Mouse (Mus musculus) liver, embryonic 11.5 days (tissue): ENCODE data around the gene Hes7. TPM values are rescaled to one million over a fixed set of nuclear protein-coding genes. Genes with fewer than 3 reads are reported as not detected.

ENCODE experiments used
- ATAC-seq: fragments of 200-750 bp; cut with Nextera tagmentation; replicated peaks from 2 replicates; pipeline ENCODE4 v1.8.0; 2017; ENCODE audit warnings: moderate number of reproducible peaks, mild to moderate bottlenecking, moderate TSS enrichment, moderate library complexity; ENCODE audit not compliant: low FRiP score
- DNase-seq: peaks from one replicate; pipeline ENCODE4 v3.0.0-alpha.2; 2017; ENCODE audit warnings: low spot score
- H3K27ac ChIP-seq: fragments of 300-500 bp; sonication (generic); 2 replicates; pipeline ENCODE4 v1.5.1; 2014; ENCODE audit warnings: mild to moderate bottlenecking, low read depth, low read length, control low read depth
- H3K27me3 ChIP-seq: fragments of 300-500 bp; sonication (generic); replicated peaks from 2 replicates; pipeline ENCODE4 v1.6.1; 2014; ENCODE audit warnings: low read length, mixed read lengths; ENCODE audit not compliant: control insufficient read depth, insufficient read depth
- H3K36me3 ChIP-seq: fragments of 300-500 bp; sonication (generic); 2 replicates; pipeline ENCODE4 v1.6.1; 2014; ENCODE audit warnings: mild to moderate bottlenecking, low read length, moderate library complexity, mixed read lengths; ENCODE audit not compliant: control insufficient read depth, insufficient read depth
- H3K4me1 ChIP-seq: fragments of 300-500 bp; sonication (generic); replicated peaks from 2 replicates; pipeline ENCODE4 v1.6.1; 2014; ENCODE audit warnings: low read length, mixed read lengths; ENCODE audit not compliant: control insufficient read depth, insufficient read depth
- H3K4me2 ChIP-seq: fragments of 300-500 bp; sonication (generic); 2 replicates; pipeline ENCODE4 v1.6.1; 2014; ENCODE audit warnings: mild to moderate bottlenecking, control low read depth, moderate library complexity
- H3K4me3 ChIP-seq: fragments of 300-500 bp; sonication (generic); 2 replicates; pipeline ENCODE4 v1.5.1; 2014; ENCODE audit warnings: low read depth, low read length, control low read depth
- H3K9ac ChIP-seq: fragments of 300-500 bp; sonication (generic); 2 replicates; pipeline ENCODE4 v1.6.1; 2014; ENCODE audit warnings: low read depth, low read length, control low read depth
- H3K9me3 ChIP-seq: fragments of 300-500 bp; sonication (generic); 2 replicates; pipeline ENCODE4 v1.6.1; 2016; ENCODE audit warnings: low read length, inconsistent platforms, mixed read lengths; ENCODE audit not compliant: control insufficient read depth
- WGBS: fragments of 180-500 bp; shearing (Covaris S2); extraction: QIAGEN DNeasy Blood & Tissue Kit; methylation state at CpG from one replicate; pipeline ENCODE4 v1.1.7; 2014; 5-methylcytosine and 5-hydroxymethylcytosine counted together
- polyA plus RNA-seq: library from polyadenylated mRNA; unstranded; fragments of >200 nt; fragmentation: Nextera tagmentation; extraction: Ambion mirVana; gene quantifications from 2 replicates; pipeline ENCODE4 v1.2.1, GENCODE M21; 2014

Gene Hes7
- polyA plus RNA-seq, 1 experiment from 2014 or later = 0.59 TPM

DNA sequence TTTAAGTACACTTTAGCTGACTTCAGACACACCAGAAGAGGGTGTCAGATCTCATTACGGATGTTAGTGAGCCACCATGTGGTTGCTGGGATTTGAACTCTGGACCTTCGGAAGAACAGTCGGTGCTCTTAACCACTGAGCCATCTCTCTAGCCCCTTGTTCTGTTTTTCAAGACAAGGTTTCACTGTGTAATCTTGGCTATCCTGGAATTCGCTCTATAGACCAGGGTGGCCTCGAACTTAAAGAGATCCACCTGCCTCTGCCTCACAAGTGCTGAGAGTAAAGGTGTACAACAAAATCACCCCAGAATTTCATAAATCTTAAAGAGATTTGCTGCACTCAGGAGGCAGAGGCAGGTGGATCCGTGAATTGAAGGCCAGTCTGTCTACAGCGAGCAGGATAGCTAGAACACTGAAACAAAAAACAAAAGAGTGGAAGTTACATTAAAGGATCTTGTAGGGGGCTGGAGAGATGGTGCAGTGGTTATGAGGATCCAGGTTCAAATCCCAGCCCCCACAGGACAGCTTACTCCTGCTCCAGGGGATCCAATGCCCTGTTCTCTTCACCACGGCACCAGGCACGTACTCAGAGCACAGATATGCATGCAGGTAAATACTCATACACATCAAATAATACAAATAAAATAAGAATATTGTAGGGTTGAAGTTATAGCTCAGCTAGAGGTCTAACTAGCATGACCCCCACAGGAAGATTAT is 44.3 kb upstream of the Hes7 start:
- whole genome bisulfite sequencing = 39% methylated on average over 8 of the region's 9 CpGs
- no peaks in the 10 kb centered on the region for H3K9me3 ChIP-seq
- peaks cover 22% of the 10 kb centered on the region for H3K4me1 ChIP-seq
- no peaks in the 10 kb centered on the region for H3K27me3 ChIP-seq
- H3K27ac ChIP-seq = no peak overlapping the region
- no peak overlapping the region for H3K4me3 ChIP-seq
- DNase-seq = no peak
- H3K4me2 ChIP-seq = peak overlapping the region; percentile 21; the same call in 1 of the 2 replicates
- no peak for ATAC-seq
- H3K9ac ChIP-seq = no peak overlapping the region
- H3K36me3 ChIP-seq = no peaks in the 10 kb centered on the region

DNA sequence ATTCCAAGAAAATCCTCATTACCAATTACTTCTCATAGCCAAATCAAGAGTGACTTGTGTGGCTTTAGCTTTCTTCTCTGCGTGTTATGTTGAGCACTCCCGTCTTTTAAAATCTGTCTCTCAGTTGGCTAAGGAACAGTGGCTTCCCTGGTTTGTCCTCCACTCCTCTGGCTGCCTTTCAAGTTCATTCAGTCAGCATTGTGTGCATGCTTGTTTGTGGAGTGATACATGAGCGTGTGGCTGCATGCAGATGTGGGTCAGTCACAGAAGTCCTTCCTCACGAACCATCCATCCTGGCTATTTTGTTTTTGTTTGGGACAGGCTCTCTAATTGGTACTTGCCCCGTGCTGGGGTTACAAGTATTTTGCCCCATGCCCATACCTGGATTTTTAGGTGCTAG is 43.6 kb upstream of the Hes7 start:
- Histone ChIP-seq H3K4me1 (peaks cover 16% of the 10 kb centered on the region), H3K27me3 (no peaks in the 10 kb centered on the region), H3K4me2 (no peak overlapping the region), H3K4me3 (no peak overlapping the region), H3K9ac (no peak overlapping the region), H3K9me3 (no peaks in the 10 kb centered on the region), H3K27ac (no peak overlapping the region), H3K36me3 (no peaks in the 10 kb centered on the region)
- DNase-seq (no peak), ATAC-seq (no peak)
- WGBS = 81% methylated on average over 5 of the region's 5 CpGs

DNA sequence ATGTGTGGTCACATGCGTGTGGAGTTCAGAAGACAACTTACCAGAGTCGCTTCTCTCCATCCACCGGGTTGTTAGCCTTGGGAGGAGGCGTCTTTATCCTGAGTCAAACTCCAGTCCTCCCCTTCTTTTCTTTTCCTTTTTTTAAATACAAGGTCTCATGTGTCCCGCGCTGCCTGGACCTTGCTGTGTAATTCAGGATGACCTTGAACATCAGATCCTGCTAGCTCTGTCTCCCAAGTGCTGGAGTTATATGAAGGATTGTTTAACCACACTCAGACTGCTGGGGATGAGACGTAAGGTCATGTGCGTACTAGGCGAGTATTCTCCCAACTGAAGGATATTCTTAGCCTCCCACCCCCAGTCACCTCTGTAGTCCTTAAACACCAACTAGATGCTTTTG is 42.9 kb upstream of the Hes7 start:
- Histone ChIP-seq H3K9ac (no peak overlapping the region), H3K27me3 (no peaks in the 10 kb centered on the region), H3K27ac (no peak overlapping the region), H3K4me3 (no peak overlapping the region), H3K4me1 (peaks cover 12% of the 10 kb centered on the region), H3K4me2 (no peak overlapping the region), H3K9me3 (no peaks in the 10 kb centered on the region), H3K36me3 (no peaks in the 10 kb centered on the region)
- DNase-seq = no peak
- 80% methylated on average over 9 of the region's 9 CpGs for WGBS
- ATAC-seq = no peak

DNA sequence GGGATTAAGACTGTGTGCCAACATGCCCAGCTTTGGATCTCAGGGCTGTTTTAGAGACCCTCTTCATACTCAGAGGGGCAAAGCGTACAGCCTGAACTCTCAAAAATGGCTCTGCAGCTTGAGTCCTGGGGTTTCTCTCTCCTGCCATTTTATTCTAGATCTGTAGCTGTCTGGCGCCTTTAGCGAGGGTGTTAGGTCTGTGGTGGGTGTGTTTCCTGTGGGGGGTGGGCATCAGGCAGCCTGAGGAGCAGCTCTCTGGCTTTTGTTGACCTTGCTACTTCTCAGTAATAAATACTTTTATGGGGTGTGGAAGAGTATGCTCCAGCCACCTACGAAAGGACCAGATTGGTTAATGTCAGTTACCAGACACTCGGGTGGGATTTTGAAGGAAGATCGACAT is 42.2 kb upstream of the Hes7 start:
- no peak overlapping the region for H3K4me2 ChIP-seq
- ATAC-seq = no peak
- no peaks in the 10 kb centered on the region for H3K27me3 ChIP-seq
- H3K36me3 ChIP-seq = no peaks in the 10 kb centered on the region
- no peaks in the 10 kb centered on the region for H3K9me3 ChIP-seq
- H3K27ac ChIP-seq = no peak overlapping the region
- H3K9ac ChIP-seq = no peak overlapping the region
- no peak for DNase-seq
- 0 out of 2 replicates have a peak overlapping the region, but pooled peaks have one; percentile 5 for H3K4me3 ChIP-seq
- H3K4me1 ChIP-seq = peaks cover 7% of the 10 kb centered on the region
- WGBS = 72% methylated on average over 6 of the region's 6 CpGs

DNA sequence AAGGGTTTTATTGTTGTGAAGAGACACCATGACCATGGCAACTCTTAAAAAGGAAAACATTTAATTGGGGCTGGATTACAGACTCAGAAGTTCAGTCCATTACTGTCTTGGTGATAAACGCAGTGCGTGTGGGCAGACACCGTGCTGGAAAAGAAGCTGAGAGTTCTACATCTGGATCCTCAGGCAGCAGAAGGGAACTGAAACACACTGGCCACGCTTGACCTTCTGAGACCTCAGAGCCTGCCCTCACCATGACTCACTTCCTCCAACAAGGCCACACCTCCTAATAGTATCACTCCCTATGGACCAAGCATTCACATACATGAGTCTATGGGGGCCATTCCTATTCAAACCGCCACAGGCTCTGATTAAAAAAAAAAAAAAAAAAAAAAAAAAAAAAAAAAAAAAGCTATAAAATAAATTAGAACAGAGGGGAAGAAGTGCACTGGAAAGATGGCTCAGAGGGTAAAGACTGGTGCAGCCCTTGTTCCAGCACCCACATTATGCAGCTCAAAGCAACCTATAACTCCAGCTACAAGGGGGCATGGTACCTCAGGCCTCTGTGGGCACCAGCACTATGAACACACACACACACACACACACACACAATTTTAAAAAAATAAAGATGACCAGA is 41.3 kb upstream of the Hes7 start:
- Histone ChIP-seq H3K4me2 (no peak overlapping the region), H3K27ac (no peak overlapping the region), H3K9ac (no peak overlapping the region), H3K36me3 (no peaks in the 10 kb centered on the region), H3K27me3 (no peaks in the 10 kb centered on the region), H3K4me1 (peaks cover 6% of the 10 kb centered on the region), H3K4me3 (no peak overlapping the region), H3K9me3 (no peaks in the 10 kb centered on the region)
- DNase-seq (no peak), ATAC-seq (no peak)
- 67% methylated on average over 5 of the region's 5 CpGs for WGBS

DNA sequence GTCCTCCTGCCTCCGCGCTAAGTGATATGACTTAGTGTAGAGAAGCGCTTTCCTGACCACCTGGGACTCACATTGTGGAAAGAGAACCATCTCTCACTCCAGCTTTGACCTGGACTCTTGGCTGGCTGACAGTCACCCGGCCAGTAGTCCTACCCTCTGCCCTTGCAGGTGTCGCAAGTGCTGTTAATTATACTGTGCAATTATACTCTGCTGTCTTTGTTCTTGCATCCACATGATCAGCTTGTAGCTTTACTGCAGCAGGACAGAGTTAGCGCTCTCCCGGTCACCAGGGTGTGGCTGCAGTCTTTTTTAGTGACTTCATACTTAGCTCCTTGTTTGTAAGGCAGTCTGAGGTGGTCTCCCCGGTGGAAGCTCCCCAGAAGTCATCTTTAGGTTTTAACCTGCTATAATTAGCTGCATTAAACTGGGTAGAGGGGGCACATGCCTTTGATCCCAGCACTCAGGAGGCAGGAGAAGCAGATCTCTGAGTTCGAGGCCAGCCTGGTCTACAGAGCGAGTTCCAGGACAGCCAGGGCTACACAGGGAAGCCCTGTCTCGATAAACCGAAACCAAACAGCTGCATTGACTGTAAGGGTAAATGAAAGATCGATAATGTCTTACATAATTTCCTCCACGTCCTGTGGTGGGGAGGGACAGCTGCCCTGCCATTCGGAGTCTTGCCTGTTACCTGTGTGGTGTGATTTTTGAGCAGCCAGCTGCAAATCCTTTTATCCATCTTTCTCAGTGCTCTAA is 39.9 kb upstream of the Hes7 start:
- ATAC-seq = no peak
- no peak for DNase-seq
- 82% methylated on average over 15 of the region's 15 CpGs for WGBS

DNA sequence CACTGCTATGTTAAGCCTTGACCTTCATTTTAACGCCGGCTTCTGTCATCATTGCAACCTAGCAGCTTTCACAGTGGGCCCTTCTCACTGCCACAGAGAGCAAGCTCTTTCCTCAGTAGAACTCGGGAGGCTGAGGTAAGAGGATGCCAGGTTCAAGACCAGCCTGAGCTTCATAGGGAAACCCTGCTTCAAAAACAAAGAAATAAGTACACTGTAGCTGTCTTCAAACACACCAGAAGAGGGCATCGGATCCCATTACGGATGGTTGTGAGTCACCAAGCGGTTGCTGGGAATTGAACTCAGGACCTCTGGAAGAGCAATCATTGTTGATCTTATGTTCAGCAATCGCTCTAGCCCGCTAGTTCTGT is 39.4 kb upstream of the Hes7 start:
- H3K4me2 ChIP-seq = no peak overlapping the region
- DNase-seq (no peak), ATAC-seq (no peak)
- H3K4me3 ChIP-seq = no peak overlapping the region
- H3K27ac ChIP-seq = no peak overlapping the region
- H3K36me3 ChIP-seq = no peaks in the 10 kb centered on the region
- H3K9me3 ChIP-seq = no peaks in the 10 kb centered on the region
- WGBS = 88% methylated on average over 8 of the region's 8 CpGs
- no peak overlapping the region for H3K9ac ChIP-seq
- no peaks in the 10 kb centered on the region for H3K27me3 ChIP-seq
- H3K4me1 ChIP-seq = no peaks in the 10 kb centered on the region

More for the DNA sequence above, 39.9 kb upstream of the Hes7 start:
- Histone ChIP-seq H3K4me3 (no peak overlapping the region), H3K9ac (no peak overlapping the region), H3K4me1 (no peaks in the 10 kb centered on the region), H3K36me3 (no peaks in the 10 kb centered on the region), H3K4me2 (no peak overlapping the region), H3K27me3 (no peaks in the 10 kb centered on the region), H3K27ac (no peak overlapping the region), H3K9me3 (no peaks in the 10 kb centered on the region)

DNA sequence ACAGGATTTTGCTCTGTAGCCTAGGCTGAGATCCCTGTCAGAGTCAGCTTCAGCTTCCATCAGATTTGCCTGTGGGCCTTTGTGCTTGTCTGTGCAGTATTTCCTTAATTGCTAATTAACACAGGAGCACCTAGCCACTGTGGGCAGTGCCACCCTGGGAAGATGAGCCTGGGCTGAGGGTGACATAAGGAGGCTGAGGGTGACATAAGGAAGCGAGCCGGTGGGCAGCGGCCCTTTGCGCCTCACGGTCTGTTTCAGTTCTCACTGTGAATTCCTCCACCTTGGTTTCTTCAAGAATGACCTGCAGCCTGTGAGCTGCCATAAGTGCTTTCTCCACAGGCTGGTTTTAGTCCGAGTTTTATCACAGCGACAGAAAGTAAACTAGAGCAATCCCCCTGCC is 38.6 kb upstream of the Hes7 start:
- WGBS = 78% methylated on average over 7 of the region's 7 CpGs

More for the DNA sequence above, 38.6 kb upstream of the Hes7 start:
- H3K4me1 ChIP-seq = no peaks in the 10 kb centered on the region
- no peaks in the 10 kb centered on the region for H3K9me3 ChIP-seq
- no peak overlapping the region for H3K27ac ChIP-seq
- DNase-seq (no peak), ATAC-seq (no peak)
- H3K27me3 ChIP-seq = no peaks in the 10 kb centered on the region
- no peak overlapping the region for H3K9ac ChIP-seq
- H3K36me3 ChIP-seq = no peaks in the 10 kb centered on the region
- no peak overlapping the region for H3K4me2 ChIP-seq
- H3K4me3 ChIP-seq = no peak overlapping the region
